Mouse (Mus musculus): ENCODE measurements around the gene Disp1.

Gene Disp1

GRCm38 (mm10) chr1:183041703-183042102, 179.6 kb downstream of the Disp1 start:
- no peak for DNase-seq (ENCODE audit: low read depth, low spot score)

DNA sequence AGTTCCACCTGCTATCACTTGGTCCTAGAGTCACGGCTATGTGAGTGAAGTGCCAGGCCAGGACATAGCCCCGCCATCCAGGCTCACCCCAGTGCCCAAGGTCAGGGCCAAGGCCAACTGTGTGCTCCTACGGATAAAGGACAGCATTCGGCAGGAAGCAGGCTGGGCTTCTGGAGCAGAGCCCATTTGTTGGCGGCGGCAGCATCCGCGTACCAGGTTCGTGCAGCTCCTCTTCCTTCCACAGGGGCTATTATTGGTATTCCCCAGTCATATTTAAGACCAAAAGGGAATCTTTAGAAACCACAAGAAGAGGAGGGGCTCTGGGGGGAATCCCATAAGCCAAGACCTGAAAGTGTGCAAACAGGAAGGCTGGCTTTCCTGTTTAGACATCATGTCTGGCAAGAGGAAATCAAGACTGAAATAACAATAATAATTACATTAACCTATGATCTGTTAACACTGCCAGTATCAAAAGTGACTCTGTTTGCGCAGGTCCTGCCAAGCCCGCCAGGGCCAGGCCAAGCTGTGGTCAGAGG, 180.4 kb downstream of the Disp1 start:
- DNase-seq (ENCODE audit: low read depth, low spot score) = no peak

DNA sequence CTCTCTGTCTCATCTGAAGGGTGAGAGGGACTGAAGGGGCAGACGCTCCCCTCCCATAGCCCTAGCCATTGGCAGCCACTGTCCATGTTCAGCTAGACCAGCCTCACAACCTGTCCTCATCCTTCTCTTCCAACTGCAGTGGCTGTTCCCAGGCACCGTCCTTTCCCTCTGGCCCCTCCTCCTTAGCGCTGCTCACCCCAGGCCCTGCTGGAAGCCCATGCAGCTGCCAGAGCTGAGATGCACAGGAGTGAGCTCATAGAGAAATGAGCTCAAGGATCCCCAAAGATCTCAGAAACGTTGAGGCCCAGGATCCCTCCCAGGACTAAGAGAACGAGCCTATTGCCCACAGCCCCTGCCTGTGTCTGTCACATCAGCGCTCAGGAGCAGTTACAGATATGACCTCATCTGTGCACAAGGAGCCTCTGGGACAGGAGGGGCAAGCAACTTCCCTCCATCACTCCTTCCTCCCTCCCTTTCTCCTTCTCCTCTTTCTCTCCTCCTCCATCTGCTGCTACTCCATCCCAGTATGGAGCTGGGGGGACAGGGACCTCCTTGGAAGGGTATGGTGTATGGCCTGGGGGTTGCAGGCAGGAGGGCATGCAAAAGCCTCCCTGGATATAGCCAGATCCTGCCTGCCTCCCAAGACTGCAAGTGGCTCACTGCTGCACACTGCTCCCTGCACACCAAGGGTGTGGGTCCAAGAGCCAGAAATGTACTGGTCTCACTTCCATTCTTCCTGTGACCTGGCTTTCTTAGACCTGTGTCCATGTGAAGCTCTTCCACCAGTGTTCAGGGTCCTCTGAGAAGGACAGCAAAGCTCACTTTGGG, 181.2 kb downstream of the Disp1 start:
- no peak for DNase-seq (ENCODE audit: low read depth, low spot score)

DNA sequence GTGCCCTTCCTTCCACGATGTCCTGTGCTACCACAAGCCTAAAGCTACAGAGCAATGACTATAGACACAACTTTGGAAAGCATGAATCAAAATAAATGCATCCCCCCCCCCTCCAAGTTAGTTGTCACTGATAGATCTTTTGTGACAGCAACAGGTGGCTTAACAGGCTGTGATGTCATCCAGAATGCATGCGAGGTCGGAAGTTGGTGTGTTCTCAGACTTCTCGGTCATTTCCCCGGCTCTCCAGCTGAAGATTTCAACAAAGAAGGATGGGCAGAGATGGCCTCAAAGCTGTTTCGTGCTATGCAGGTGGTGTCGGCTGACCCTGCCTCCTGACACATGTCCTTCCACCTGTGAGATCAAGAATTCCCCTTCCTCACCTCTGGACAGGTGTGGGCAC, 181.9 kb downstream of the Disp1 start:
- DNase-seq (ENCODE audit: low read depth, low spot score) = no peak

Measured in A20 (cell line).